Mouse (Mus musculus) kidney, adult 9 months (tissue): ENCODE data around the gene Enpp7.

Experiments used
- DNase-seq: peaks from one replicate; pipeline ENCODE4 v3.0.0; 2022

Enpp7 gene

DNA sequence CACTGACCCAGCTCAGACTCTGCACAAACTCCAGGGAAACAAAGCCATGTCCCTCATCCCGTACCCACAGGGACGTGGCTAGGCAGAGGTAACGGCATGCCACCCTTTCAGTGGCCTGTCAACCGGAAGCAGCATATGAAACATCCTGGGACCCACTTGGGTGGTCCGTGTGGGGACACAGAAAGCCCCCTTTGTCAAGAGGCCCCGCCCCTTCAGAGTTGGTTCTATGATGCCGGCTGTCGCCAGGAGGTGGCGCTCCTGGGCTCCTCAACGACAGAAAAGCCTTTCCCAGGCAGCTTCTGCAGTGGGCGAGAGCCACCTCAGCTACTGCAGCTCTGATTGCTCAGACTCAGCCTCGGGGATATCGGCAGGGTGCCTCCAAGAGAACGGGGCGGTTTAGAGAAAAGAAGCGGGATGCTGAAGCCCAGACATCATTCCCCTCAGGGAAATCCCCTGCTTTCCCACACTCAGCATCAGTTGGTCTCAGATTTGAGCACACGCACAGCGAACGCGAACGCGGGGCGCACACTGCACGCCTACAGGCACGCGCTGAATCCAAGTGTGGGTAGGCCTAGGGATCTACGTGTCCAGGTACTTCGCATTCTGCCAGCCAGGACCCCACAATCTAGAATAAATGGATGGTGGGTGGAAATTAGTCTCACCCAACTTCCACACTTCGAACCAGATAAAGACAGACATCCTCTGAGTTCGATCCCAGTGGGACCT is 10.7 kb downstream of the Enpp7 start:
- peak; percentile 75 for DNase-seq

DNA sequence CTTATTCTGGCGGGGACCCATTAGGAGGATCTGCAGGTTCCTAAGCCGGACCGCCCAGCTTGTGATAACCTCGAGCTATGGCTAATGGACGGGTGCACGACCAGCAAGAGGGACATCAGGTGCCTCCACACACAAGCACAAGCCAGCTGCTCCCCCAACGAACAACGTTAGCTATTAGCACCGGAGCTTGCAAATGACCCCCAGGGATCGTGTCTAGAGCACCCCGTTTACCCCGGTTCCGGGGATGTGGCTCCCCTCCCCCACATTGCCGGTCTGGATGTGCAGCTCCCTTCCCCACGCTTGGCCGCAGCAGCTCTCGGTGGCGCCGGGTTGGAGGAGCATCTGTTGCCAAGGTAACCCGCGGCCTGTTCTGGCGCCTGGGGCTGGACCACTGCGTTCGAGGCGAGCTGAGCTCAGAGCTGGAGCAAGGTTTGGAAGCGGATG is 11.4 kb downstream of the Enpp7 start:
- no peak for DNase-seq

DNA sequence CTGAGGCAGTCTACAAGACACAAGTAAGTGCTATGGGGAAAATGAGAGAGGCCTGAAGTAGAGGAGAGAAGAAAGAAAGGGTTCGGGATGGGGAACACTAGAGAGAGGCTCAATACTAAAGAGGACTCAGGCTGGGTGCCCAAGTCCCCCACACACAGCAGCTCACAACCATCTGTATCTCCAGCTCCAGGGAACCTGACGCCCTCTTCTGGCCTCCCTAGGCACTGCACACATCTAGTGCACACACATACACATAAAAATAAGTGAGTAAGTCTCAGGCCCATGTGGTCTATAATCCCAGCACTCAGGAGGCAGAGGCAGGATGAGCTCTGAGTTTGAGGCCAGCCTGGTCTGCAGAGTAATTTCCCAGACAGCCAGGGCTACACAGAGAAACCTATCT is 12.9 kb downstream of the Enpp7 start:
- DNase-seq: no peak

DNA sequence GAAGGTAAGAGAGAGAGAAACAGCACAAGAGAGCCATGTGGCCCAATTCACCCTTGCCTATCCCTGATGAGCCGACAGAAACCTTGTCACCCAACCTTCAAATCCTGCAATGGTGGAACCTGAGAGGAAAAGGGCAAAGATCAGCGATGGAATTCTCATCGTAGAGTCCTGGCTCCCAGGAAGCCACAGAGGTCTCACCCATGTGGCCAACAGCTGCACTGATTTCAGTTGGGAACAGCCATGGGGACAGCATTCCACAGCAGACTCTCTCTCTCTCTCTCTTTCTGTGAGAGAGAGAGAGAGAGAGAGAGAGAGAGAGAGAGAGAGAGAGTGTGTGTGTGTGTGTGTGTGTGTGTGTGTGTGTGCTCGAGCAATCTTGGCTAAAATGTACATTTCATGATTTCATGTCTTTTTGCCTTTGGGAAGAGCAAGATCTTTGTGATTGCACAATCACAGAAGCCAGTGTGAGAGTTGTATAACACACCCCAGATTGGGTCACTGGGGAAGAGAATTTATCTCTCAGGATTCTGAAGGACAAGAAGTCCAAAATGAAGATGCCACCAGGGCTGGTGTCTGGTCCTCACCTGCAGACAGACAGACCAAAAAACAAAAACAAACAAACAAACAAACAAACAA is 13.6 kb downstream of the Enpp7 start:
- no peak for DNase-seq

DNA sequence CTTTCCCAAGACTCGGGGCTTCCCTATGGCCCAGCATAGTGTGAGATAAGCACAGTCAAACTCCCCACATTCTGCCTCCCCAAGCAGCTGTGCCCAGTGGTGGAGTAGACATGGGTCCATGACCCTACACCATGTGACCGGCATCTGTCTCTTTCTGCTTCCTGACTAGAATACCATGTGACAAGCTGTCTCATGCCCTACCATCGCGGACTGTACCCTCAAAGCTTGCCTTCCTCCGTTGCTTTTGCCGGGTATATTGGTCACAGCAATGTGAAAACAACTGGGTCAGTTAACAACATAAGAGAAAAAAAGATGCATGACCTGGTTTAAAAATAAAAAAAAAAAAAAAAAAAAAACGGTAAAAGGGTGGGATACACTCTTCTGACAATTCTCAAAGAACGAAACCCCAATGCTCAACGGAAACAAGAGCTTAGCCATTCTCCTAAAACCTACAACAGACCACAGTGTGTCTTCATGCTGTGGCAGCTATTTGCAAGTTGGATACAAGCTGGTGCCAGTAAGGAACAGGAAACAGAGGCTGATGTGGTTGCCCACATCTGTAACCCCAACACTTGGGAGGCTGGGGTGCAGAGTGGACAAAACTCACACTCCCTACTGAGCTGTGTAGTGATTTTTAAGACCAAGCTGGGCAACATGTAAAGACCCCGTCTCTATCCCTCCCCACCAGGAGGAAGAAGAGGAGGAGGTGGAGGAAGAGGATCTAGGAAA is 17.7 kb downstream of the Enpp7 start:
- DNase-seq: no peak

DNA sequence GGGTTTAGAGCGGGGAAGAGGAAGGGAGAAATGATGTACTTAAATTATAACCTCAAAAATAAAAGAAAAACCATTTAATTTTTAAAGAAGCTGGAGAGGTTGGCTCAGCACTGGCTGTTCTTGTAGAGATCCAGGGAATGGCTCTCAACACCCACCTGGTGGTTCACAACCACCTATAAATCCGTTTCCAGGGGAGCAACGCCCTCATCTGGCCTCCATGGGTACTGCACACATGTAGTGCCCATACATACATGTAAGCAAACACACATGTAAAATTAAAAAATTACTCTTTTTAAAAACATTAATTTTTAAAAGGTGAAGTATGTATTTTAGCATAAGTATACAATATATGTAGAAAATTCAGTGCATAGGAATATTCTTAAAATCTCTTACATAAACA is 18.5 kb downstream of the Enpp7 start:
- no peak for DNase-seq

DNA sequence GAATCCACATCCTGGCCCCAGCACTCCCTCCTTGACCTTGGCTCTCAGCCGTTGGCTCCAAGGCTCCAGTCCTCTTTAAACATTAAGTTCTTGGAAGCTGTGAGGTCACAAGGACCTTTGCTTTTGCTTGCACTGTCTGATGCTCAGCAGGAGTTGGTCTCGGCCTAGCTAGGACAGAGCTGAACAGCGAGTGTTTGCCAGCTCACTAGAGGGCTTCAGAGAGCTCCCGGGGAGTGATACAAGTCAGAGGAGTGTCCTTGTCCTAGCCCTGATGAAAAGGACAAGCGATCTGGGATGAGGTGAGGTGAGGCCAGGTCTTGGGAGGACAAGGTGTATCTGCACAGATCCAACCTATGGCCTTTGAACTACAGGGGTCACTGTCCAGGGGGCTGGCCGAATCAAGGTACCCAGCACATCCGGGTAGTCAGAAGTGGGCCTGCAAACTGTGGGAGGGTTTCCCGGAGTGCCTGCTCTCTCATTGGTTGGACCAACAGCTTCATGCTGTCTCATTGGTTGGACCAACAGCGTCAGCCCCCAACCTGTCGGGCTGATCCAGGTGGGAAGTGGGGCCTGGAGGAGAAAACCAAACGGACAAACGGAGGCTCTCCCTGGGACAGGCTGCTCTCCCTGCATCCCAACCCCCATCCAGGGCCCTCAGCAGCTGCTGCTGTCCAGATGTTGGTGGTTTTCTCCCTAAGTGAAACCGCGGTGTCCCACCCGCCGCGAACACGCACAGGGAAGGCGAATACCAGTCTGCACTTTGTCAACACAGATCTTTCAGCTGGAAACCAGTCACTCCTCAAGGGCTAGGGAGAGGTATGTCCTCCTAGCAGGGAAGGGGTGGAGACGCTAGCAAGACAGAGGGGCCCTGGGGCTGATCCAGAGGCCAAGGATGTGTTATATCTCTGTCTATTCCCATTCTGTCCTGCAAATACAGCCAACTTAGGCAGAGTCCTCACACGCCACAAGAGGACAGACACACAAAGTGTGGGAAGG is 19.8 kb downstream of the Enpp7 start:
- DNase-seq: peak; percentile 91

DNA sequence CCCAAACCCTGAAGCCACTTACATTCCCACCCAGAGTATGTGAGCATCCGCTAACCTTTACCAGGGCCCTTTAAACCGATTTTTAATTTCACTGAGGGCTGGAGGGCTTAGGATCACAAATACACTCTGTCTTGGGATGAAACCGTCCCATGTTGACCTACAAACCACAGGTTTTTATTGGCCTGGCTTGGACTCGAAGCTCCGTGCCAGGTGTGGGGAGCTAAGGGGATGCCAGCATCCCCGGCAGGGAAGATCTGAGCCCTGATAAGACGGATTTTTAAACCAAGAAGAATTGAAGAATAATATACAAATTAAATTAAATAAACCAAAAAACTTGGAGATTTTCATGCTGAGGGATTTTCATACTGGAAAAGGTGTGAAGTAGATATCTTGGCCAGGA is 26.5 kb downstream of the Enpp7 start:
- DNase-seq: no peak

DNA sequence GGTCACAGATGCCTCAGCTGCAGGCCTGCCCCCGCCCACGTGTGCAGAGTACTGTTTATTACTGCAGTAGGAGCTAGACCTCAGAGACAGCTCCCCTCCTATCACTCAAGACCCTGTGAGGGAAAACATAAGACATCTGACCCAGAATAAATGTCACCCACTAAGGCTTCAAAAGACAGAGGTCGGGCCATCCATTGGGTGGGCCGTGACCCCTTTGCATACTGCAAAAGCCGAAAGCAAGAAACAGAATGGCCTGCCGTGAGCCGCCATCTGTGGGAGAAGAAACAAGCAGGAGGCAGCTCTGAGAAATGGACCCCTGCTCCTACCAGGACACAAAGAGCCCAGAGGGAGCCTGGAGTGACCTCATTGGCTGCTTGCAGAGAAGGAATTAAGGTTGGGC is 29.5 kb downstream of the Enpp7 start:
- no peak for DNase-seq

DNA sequence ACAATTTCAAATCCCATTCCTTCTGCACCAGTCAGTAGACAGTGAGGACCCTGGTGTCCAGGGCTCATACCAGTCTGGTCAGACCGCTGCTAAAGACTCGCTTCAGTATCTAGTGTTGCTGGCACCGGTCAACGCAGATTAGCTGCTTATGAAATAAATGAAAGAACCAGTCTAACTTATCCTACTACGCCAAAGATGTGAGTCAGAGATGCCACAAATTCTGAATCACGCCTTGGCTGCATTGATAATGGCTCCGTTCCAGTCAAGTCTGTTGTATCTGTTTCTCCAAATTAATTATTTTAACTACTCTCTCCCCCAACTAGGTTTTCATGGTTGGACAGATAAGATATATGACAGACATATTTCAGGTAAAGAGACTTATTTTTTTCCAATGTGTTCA is 33.2 kb downstream of the Enpp7 start:
- no peak for DNase-seq

DNA sequence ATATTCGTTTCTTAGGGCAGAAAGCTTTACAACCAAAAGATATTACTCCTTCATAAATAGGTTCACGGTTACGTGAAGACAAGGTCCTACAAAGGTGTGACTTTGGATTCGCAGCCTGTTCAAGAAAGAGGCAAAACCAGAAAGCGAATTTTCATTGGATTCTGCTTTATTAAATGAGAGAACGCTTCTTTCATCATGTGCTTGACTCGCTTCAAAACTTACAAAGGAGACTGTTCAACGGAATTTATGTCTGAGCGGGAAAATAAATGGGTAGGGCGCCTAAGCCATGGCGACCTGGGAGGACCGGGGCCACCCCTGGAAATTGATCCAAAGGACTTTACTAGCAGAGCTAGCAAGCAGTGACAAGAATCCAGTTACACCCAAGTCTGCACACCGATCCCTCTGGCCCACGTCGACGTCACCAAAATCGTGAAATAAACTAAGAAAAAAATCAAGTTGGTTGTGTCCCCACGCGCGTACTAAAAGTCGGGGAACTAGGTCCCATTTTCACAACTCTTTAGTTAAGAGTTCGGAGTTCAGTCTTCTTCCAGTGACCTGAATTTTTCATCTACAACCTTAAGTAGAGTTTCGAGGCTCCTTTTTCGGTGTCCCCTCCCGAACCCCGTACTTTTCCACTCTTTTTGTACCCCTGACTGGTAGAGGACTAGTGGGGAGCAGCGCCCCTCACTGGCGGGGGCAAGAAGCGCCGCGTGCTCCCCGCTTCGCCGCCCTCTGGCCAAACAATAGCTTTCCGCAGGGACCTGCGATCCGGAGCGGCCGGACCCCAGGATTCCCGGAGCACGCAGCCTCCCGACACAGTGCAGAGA is 34.3 kb downstream of the Enpp7 start:
- no peak for DNase-seq

DNA sequence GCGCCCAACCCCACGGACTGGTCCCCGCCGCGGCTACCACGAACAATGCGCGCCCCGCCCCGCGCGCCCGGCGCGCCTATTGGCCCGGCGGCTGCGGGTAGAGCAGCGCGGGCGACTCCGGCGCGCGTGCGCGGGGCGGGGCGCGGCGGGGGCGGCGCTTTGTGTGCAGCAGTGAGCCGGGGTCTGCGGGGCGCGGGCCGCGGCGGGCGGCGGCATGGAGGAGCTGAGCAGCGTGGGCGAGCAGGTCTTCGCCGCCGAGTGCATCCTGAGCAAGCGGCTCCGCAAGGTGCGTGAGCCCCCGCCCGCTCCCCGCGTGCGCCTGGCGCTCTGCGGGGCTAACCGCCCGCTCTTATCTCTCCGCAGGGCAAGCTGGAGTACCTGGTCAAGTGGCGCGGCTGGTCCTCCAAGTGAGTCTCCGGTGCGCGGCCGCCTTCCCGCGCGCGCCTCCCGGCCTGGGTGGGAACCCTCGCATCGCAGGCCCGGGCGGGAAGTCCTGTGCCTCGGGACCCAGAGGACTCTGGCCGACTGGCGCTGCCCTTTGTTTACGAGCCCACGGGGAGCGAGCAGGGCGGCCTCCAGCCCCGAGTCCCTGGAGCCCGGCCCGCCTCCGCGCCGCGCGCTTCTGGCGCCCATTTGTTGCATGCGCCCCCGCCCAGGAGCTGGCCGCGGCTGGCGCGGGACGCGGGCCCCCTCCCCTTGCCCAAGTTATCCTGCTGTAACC is 35.1 kb downstream of the Enpp7 start, which contains the start of gene Cbx2:
Gene Cbx2 (plus strand): TSS at position 68 of the 721 bp plus-strand sequence.
- DNase-seq: peak; percentile 87

DNA sequence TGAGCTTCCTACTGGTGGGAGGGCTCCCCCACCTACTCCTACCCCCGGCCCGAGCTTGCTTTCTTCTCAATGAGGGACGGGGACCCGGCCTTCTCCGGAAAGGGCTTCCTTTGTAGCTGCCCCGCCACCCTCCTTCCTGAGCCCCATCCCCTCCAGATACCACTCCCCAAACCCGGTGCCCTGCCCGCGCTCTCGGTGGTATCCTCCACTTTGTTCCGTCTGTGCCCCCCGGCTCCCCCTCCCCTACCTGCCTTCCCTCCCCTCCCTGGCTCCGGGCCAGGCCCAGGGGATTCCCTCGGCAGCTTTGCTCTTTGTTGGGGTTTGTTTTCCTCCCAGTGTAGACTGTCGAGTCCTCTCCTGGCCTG is 35.6 kb downstream of the Enpp7 start:
- DNase-seq: no peak

DNA sequence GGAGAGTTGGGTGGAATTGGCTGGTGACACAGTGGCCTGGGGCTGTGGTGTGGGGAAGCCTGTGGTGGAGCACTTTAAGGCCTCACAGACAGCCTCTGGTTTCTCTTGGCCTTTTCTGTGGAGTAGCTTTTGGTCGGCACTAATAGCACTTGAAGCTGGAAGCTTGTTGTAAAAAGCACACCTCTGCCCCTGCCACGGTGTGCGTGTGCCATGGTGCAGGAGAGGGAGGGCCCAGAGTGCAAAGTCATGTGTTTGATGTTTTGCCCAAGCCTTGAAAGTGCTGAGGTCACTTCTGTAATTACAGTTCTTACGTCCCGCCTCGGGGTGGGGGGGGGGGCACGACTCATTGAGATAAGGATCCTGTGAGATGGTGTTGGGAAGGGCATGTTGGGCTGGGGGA is 36.3 kb downstream of the Enpp7 start:
- peak; percentile 56 for DNase-seq

DNA sequence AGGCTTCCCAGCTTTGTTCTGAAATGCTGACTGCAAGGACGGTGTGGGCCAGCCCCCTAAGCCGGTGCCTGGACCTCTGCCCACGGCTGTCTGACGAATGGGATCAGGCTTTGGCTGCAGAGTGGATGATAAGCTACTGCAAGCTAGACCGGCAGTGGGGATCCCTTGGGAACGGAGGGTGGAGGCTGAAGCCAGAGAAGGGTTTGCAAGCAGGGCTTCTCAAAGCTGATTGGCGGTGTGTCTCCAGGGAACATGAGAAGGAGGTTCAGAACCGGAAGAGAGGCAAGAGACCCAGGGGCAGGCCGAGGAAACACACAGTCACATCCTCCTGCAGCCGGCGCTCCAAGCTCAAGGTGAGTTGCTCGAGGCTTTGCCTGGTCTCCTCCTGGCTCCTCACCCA is 38.2 kb downstream of the Enpp7 start:
- no peak for DNase-seq

DNA sequence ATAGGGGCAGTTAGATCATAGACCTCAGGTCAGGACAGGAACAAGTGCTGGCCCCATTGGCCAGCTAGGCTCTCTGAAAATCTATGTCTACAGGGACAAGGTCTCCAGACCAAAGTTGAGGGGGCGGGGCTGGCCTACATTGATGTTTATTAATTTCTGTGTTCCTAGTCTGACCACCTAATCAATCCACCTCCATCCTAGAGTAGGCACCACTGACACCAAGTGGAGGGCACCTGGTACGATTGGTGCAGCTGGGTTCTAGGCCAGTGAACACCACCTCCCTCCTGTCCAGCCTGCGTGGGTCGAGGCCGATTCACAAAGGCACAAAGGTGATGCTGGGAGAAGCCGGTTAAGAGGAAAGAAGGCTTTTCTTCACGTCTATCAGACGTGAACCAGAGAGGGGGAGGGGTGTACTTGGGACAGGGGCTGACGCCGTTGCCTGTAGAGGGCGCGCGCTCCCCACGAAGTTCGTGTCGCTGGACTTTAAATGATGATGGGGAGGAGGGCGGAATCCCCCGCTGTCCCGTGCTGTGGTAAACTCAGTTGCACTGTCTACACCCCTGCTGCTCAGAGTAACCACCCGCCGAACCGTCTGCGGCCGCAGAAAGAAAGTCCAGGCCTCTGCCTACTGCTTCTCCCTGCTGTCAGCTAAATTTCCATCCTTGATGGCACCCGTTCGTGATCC is 46.0 kb downstream of the Enpp7 start:
- peak; percentile 88 for DNase-seq

DNA sequence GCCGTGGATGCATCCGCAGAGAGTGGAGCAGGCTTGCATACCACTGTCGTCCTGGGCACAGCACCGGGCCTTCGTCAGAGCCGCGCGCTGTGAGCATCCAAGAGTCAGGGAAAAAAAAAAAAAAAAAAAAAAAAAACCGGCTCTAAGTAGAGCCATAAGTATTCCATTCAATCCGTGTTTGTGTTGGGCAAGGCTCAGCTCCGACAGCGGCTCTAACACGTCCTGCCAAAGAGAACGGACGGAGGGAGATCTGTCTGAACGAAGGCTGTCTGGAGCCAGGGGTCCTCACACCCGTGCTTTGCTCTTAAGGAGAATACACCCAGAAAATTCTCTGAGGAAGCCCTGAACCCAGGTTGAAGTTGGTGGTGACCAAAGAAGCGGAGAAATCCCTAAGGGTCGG is 46.6 kb downstream of the Enpp7 start:
- DNase-seq: no peak

DNA sequence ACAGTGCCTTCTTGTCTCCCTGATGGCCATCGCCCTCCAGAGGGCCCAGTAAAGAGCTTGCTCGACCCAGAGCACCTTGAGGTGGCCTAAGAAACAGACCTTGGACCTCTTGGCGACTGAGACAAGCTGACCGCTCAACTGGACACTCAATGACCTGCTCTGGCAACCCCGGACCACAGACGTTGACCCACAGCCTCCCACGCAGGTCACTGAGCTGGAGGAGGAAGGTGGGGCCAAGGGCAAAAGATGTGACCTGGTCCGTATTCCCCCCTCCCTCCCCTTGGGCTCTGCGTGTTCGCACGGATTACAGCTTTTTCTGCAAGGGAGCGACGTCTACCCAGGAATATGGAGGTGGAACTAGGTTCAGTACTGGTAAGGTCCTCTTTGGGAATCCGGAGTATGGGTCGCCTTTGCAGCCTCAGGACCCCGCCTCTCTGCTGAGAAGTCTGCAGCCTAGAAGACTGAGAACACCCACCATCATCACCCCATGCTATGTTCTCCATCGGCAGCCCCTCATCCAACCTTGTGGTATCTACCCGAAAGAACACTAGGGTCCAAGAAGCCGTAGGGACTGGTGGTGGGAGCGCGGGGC is 47.2 kb downstream of the Enpp7 start:
- DNase-seq: peak; percentile 71

DNA sequence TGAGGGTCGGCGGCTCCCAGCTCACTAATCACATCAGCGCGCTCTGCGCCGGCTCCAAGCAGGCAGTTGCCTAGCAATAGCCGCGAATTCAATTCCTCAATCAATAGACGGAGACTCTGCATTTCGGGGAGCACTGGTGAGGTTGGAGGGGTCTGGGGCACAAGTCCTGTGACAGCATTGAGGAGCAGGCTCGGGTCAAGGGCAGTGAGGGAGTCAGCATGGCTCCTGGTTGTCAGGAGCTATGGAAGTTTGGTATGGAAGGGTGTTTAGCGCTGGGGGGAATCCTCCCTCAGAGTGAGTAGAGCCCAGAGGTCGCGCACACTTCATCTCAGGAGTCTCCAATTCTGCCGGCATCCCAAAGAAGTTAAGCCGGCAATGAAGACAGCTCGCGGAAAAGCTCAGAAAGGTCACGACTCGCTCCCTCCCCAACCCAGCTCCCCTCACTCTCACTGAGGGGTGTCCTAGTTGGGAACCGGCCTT is 47.7 kb downstream of the Enpp7 start:
- DNase-seq: no peak

DNA sequence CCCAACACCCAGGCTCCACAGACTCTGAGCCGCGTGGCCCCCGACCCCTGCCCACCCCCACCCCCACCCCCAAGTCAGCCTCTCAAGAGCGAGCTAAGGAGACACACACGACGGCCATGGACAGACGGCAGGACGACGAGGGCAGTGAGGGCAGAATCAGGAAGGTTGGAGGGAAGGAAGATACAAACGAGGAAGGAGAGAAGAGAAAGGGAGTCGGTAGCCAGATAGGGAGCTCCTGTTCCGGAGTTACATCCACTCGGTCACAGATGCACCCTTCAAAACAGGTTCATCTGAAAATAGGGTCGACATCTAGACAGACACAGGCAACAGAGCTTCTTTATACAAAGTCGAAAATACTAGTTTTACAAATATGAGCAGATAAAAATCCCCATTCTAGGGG is 48.5 kb downstream of the Enpp7 start:
- no peak for DNase-seq
